Mouse (Mus musculus): ENCODE data around the gene Glis1.

The Glis1 gene

GRCm38 (mm10) chr4:107684130-107684529 is 249.7 kb downstream of the Glis1 start, which contains the start of gene Dmrtb1:
Gene Dmrtb1 (minus strand): TSS chr4:107684230.
- no peak for DNase-seq (ENCODE audit: low spot score)
